Mouse (Mus musculus): ENCODE measurements around the gene Ptma. TPM values are rescaled to one million over a fixed set of nuclear protein-coding genes. Genes with fewer than 3 reads are reported as not detected.

Gene Ptma
- polyA plus RNA-seq, 1 experiment = 3,930 TPM

- Histone ChIP-seq H3K4me3 (ENCODE audit: low read depth, low read length) (peak overlapping the region; percentile 68), H3K9me3 (replicated peaks; ENCODE audit: control insufficient read depth, insufficient read depth, low read length, poor library complexity, severe bottlenecking) (no peaks in the 10 kb centered on the region), H3K9ac (ENCODE audit: low read depth, poor library complexity, severe bottlenecking) (peak overlapping the region; percentile 82), H3K36me3 (ENCODE audit: control insufficient read depth, insufficient read depth, low read length, poor library complexity, severe bottlenecking) (no peaks in the 10 kb centered on the region), H3K27ac (ENCODE audit: insufficient read depth, low read length) (peak overlapping the region; percentile 99), H3K27me3 (ENCODE audit: control insufficient read depth, insufficient read depth, low read length, poor library complexity, severe bottlenecking) (no peaks in the 10 kb centered on the region), H3K4me1 (ENCODE audit: control insufficient read depth, insufficient read depth, low read length) (peaks cover 13% of the 10 kb centered on the region)
- no peak for TF ChIP-seq CTCF (IDR thresholded peaks at IDR 0.05; ENCODE audit: low read depth, low read length)
- TF ChIP-seq POLR2A (IDR thresholded peaks at IDR 0.05; ENCODE audit: insufficient read depth, low read length) = no peak
- TF ChIP-seq EP300 (IDR thresholded peaks at IDR 0.05; ENCODE audit: insufficient read depth, low read depth, low read length) = no peak
Observed at GRCm38 (mm10) chr1:86503165-86503747, 23.3 kb upstream of the Ptma start.

DNA sequence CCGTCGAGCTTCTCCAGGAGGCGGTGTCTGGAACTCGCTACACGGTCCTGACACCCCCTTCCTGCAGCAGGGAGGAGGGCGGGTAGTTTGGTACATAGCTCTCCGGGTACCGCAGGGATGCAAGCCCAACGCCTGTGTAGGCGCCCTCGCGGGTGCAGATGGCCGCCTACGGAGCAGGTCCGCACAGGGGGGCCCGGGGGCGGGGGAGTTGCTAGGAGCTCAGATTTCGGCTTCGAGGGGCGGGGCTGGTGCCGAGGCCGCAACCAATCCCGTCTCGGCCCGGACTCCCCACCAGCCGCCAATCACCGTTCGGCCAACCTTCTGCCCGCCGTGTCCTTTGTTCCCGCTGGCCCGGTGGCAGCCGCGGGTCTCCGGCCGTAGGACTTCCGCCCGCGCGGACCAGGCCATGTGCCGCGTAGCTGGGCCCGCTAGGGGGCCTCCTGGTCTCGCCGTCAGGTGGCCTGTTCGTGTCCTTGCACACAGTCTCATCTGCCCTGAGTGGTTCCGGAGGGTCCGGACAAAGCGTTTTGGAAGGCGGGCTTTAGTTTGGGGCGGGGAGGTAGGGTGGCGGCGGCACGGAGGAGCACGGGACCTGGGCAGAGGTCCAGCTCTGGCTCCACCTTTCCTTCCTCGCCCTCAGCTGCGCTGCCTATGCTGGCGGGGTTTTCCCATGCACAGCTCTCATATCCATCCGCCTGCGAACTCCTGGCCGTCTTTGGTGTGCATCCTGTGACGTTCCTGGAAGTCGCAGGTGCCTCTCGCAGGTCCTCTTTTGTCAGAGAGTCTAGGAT is 22.4 kb upstream of the Ptma start:
- H3K4me1 ChIP-seq (ENCODE audit: control insufficient read depth, insufficient read depth, low read length) = peaks cover 12% of the 10 kb centered on the region

DNA sequence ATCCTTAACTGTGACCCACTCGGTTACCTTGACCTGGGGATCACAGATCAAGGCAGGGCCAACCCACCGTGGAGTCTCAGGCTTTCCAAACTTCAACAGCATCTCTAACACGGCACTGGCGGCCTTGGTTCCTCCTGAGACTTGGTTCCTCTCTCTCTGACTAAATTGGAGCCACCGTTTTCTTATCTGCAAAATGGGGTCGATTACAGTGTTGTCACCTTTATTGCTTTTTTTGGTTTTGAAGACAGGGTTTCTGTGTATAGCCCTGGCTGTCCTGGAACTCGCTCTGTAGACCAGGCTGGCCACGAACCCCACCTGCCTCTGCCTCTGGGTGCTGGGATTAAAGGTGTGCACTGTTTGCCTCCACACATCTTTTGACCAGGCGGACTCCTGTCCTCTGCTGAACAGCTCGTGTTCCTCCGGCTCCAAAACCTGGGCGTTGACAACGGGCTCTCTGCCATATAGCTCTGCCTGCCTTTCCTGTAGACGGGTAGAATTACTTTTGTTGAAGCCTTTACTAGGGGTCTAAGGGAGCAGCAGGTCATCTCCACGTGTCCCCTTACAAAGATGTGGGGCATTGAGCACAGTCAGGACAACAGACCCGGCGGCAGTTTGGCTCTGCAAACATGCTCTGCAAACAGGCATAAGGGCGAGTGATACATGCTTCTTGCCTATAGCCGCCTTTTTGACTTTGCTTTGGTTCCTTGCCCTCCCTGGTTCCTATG is 21.7 kb upstream of the Ptma start:
- H3K36me3 ChIP-seq (ENCODE audit: control insufficient read depth, insufficient read depth, low read length, poor library complexity, severe bottlenecking) = no peaks in the 10 kb centered on the region
- peak overlapping the region; percentile 67 for H3K9ac ChIP-seq (ENCODE audit: low read depth, poor library complexity, severe bottlenecking)
- no peaks in the 10 kb centered on the region for H3K27me3 ChIP-seq (ENCODE audit: control insufficient read depth, insufficient read depth, low read length, poor library complexity, severe bottlenecking)
- TF ChIP-seq EP300 (IDR thresholded peaks at IDR 0.05; ENCODE audit: insufficient read depth, low read depth, low read length) = no peak
- H3K9me3 ChIP-seq (replicated peaks; ENCODE audit: control insufficient read depth, insufficient read depth, low read length, poor library complexity, severe bottlenecking) = no peaks in the 10 kb centered on the region
- peak overlapping the region; percentile 78 for H3K4me3 ChIP-seq (ENCODE audit: low read depth, low read length)
- H3K4me1 ChIP-seq (ENCODE audit: control insufficient read depth, insufficient read depth, low read length) = peaks cover 12% of the 10 kb centered on the region
- peak overlapping the region; percentile 88 for H3K27ac ChIP-seq (ENCODE audit: insufficient read depth, low read length)

More for the DNA sequence above, 22.4 kb upstream of the Ptma start:
- H3K27me3 ChIP-seq (ENCODE audit: control insufficient read depth, insufficient read depth, low read length, poor library complexity, severe bottlenecking) = no peaks in the 10 kb centered on the region
- peak overlapping the region; percentile 78 for H3K4me3 ChIP-seq (ENCODE audit: low read depth, low read length)
- H3K9ac ChIP-seq (ENCODE audit: low read depth, poor library complexity, severe bottlenecking) = peak overlapping the region; percentile 82
- H3K9me3 ChIP-seq (replicated peaks; ENCODE audit: control insufficient read depth, insufficient read depth, low read length, poor library complexity, severe bottlenecking) = no peaks in the 10 kb centered on the region
- peak overlapping the region; percentile 99 for H3K27ac ChIP-seq (ENCODE audit: insufficient read depth, low read length)
- no peaks in the 10 kb centered on the region for H3K36me3 ChIP-seq (ENCODE audit: control insufficient read depth, insufficient read depth, low read length, poor library complexity, severe bottlenecking)
- no peak for TF ChIP-seq CTCF (IDR thresholded peaks at IDR 0.05; ENCODE audit: low read depth, low read length)
- no peak for TF ChIP-seq POLR2A (IDR thresholded peaks at IDR 0.05; ENCODE audit: insufficient read depth, low read length)
- TF ChIP-seq EP300 (IDR thresholded peaks at IDR 0.05; ENCODE audit: insufficient read depth, low read depth, low read length) = no peak

DNA sequence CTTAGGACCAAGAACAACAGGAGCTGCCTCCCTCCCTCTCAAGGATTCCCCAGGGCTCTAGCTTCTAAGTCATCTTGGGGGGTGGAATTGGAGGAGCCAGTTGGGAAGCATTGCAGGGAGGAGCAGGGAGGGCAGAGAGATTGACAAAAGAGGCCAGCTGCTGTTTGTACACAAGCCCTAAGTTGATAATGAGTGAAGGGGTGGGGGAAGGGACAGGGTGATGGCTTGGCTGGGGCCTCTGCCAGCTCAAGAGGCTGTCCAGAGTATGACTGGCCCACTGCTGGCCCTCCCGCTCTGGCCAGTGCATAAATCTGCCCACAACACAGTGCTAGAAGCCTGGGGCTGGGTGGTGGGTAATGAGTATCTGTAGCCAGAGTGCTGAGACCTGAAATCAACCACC is 21.1 kb upstream of the Ptma start:
- peak overlapping the region; percentile 67 for H3K9ac ChIP-seq (ENCODE audit: low read depth, poor library complexity, severe bottlenecking)
- peaks cover 16% of the 10 kb centered on the region for H3K4me1 ChIP-seq (ENCODE audit: control insufficient read depth, insufficient read depth, low read length)
- H3K4me3 ChIP-seq (ENCODE audit: low read depth, low read length) = peak overlapping the region; percentile 78

DNA sequence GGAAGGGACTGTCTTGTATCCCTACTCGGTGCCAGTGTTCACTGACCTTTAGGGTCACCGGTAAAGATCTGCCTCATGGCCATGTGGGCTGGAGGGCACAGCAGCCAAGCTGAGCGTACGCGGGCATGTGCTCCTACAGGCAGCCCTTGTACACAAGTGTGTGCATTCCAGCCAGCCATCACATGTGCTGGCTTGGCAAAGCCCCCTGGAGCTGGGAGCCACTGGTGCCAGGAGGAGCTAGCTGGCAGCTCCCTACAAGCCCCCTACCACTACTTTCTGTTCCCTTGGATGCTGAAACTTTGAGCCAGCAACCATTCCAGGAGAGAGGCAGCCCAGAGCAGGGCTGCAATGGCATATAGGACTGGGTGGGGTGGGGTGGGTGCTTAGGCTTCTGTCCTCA is 20.1 kb upstream of the Ptma start:
- TF ChIP-seq EP300 (IDR thresholded peaks at IDR 0.05; ENCODE audit: insufficient read depth, low read depth, low read length) (no peak), POLR2A (IDR thresholded peaks at IDR 0.05; ENCODE audit: insufficient read depth, low read length) (no peak), CTCF (IDR thresholded peaks at IDR 0.05; ENCODE audit: low read depth, low read length) (no peak)
- H3K9ac ChIP-seq (ENCODE audit: low read depth, poor library complexity, severe bottlenecking) = peak overlapping the region; percentile 67; the same call in 1 of the 2 replicates
- H3K36me3 ChIP-seq (ENCODE audit: control insufficient read depth, insufficient read depth, low read length, poor library complexity, severe bottlenecking) = no peaks in the 10 kb centered on the region
- H3K9me3 ChIP-seq (replicated peaks; ENCODE audit: control insufficient read depth, insufficient read depth, low read length, poor library complexity, severe bottlenecking) = no peaks in the 10 kb centered on the region
- peaks cover 11% of the 10 kb centered on the region for H3K4me1 ChIP-seq (ENCODE audit: control insufficient read depth, insufficient read depth, low read length)
- H3K4me3 ChIP-seq (ENCODE audit: low read depth, low read length) = no peak overlapping the region
- H3K27me3 ChIP-seq (ENCODE audit: control insufficient read depth, insufficient read depth, low read length, poor library complexity, severe bottlenecking) = no peaks in the 10 kb centered on the region
- H3K27ac ChIP-seq (ENCODE audit: insufficient read depth, low read length) = peak overlapping the region; percentile 0; the same call in 1 of the 2 replicates

More for the DNA sequence above, 21.1 kb upstream of the Ptma start:
- no peaks in the 10 kb centered on the region for H3K36me3 ChIP-seq (ENCODE audit: control insufficient read depth, insufficient read depth, low read length, poor library complexity, severe bottlenecking)
- TF ChIP-seq EP300 (IDR thresholded peaks at IDR 0.05; ENCODE audit: insufficient read depth, low read depth, low read length) (no peak), POLR2A (IDR thresholded peaks at IDR 0.05; ENCODE audit: insufficient read depth, low read length) (no peak), CTCF (IDR thresholded peaks at IDR 0.05; ENCODE audit: low read depth, low read length) (no peak)
- H3K27me3 ChIP-seq (ENCODE audit: control insufficient read depth, insufficient read depth, low read length, poor library complexity, severe bottlenecking) = no peaks in the 10 kb centered on the region
- H3K9me3 ChIP-seq (replicated peaks; ENCODE audit: control insufficient read depth, insufficient read depth, low read length, poor library complexity, severe bottlenecking) = no peaks in the 10 kb centered on the region
- H3K27ac ChIP-seq (ENCODE audit: insufficient read depth, low read length) = peak overlapping the region; percentile 88
